Mouse (Mus musculus) spleen, adult 2 months (tissue): ENCODE data around the gene Snapc5. TPM values are rescaled to one million over a fixed set of nuclear protein-coding genes. Genes with fewer than 3 reads are reported as not detected.

Experiments
- DNase-seq, 2 experiments: peaks; one replicate each; pipeline versions ENCODE4 v3.0.0 to v3.0.0-alpha.2; 2012 to 2021; ENCODE audit warnings: low spot score in 2 of 2, low read depth in 1 of 2
- H3K27ac ChIP-seq: fragments of 200-500 bp; 2 replicates; pipeline ENCODE4 v1.5.1; 2012; ENCODE audit warnings: low read length, inconsistent platforms; ENCODE audit not compliant: insufficient read depth
- H3K27me3 ChIP-seq: fragments of 200-500 bp; 2 replicates; pipeline ENCODE4 v1.6.1; 2012; ENCODE audit warnings: mild to moderate bottlenecking, moderate library complexity, low read length, inconsistent platforms; ENCODE audit not compliant: control insufficient read depth, insufficient read depth
- H3K36me3 ChIP-seq: fragments of 200-500 bp; 2 replicates; pipeline ENCODE4 v1.6.1; 2012; ENCODE audit warnings: mild to moderate bottlenecking, low read length, inconsistent platforms; ENCODE audit not compliant: control insufficient read depth, insufficient read depth
- H3K4me1 ChIP-seq: fragments of 200-500 bp; 2 replicates; pipeline ENCODE4 v1.6.1; 2011; ENCODE audit warnings: inconsistent platforms; ENCODE audit not compliant: control insufficient read depth, insufficient read depth, insufficient read length
- H3K4me3 ChIP-seq: fragments of 200-500 bp; 2 replicates; pipeline ENCODE4 v1.5.1; 2011; ENCODE audit warnings: mild to moderate bottlenecking, inconsistent platforms; ENCODE audit not compliant: insufficient read depth, insufficient read length; ENCODE audit errors: extremely low read depth
- CTCF ChIP-seq: fragments of 200-500 bp; IDR thresholded peaks from 2 replicates; pipeline ENCODE4 v1.5.1; 2011; ENCODE audit warnings: mild to moderate bottlenecking, inconsistent platforms; ENCODE audit not compliant: insufficient read depth, insufficient read length, insufficient replicate concordance; ENCODE audit errors: extremely low read depth
- POLR2A ChIP-seq: fragments of 200-500 bp; IDR thresholded peaks from 2 replicates; pipeline ENCODE4 v1.6.1; 2011; ENCODE audit warnings: low read depth, low read length, inconsistent platforms
- WGBS: fragments of 180-500 bp; shearing (Covaris S2); methylation state at CpG from one replicate; pipeline ENCODE4 v1.1.7; 2018; 5-methylcytosine and 5-hydroxymethylcytosine counted together
- polyA plus RNA-seq: library from polyadenylated mRNA; depleted of rRNA; stranded (reverse); fragments of >200 nt; gene quantifications from 2 replicates; pipeline ENCODE4 v1.2.3, GENCODE M21; 2012

Snapc5 gene
- polyA plus RNA-seq, 1 experiment = 4.0 TPM

- H3K36me3 ChIP-seq = peaks cover under 1% of the 10 kb centered on the region; the same call in 1 of the 2 replicates
- 95% methylated on average over 1 of the region's 1 CpGs for WGBS
- no peak for TF ChIP-seq CTCF
- TF ChIP-seq POLR2A = no peak
- H3K27ac ChIP-seq = no peak overlapping the region
- H3K27me3 ChIP-seq = no peaks in the 10 kb centered on the region
- DNase-seq = no peak
- H3K4me3 ChIP-seq = no peak overlapping the region
- no peaks in the 10 kb centered on the region for H3K4me1 ChIP-seq
These were observed 40.2 kb downstream of the Snapc5 start for GRCm38 (mm10) chr9:64219305-64219704.

DNA sequence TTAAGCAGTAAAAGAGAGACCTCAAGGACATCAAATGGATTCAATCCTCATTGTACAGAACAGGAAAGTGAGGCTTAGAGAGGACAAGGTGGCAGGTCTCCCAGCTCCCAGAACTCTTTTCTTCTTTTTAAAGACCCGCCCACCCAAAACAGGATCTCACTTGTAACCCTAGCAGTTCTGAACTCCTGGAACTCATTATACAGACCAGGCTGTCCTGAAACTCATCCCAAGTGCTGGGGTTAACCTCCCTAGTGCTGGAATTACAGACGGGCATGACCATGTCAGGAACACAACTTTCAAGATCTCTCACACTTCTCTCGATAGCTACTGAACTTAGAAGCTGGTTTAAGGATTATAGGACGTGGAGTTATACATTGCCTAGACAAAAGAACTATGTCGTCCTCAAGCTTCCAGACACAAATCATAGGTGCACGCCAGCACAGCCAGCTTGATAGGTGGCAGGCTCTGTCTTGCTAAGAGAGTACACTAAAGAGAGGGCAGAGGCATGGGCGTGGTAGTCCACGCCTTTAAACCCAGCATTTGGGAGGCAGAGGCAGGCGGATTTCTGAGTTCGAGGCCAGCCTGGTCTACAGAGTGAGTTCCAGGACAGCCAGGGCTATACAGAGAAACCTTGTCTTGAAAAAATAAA is 40.8 kb downstream of the Snapc5 start:
- Histone ChIP-seq H3K27ac (no peak overlapping the region), H3K27me3 (no peaks in the 10 kb centered on the region), H3K4me1 (no peaks in the 10 kb centered on the region), H3K36me3 (no peaks in the 10 kb centered on the region), H3K4me3 (no peak overlapping the region)
- WGBS = 90% methylated on average over 10 of the region's 10 CpGs
- no peak for DNase-seq
- TF ChIP-seq POLR2A = no peak
- TF ChIP-seq CTCF = no peak

DNA sequence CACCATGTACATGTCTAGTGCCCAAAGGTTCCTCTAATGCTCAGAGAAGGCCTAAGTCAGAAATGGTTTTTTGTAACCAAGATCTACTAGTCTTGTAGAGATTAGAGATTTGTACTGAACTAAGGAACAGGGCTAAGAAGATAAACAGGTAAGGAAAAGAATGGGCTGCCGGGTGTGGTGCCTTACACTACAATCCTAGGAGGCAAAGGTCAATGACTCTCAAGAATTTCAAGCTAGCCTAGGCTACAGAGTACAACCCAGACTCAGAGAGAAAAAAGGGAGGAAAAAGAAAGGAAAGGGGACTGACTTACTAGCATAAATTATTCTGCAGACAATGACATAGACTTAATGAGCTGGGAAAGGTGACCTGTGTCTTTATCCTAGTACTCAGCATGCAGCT is 41.5 kb downstream of the Snapc5 start:
- no peak for TF ChIP-seq POLR2A
- TF ChIP-seq CTCF = no peak
- Histone ChIP-seq H3K4me3 (no peak overlapping the region), H3K36me3 (no peaks in the 10 kb centered on the region), H3K27me3 (no peaks in the 10 kb centered on the region), H3K27ac (no peak overlapping the region), H3K4me1 (no peaks in the 10 kb centered on the region)
- 95% methylated on average over 1 of the region's 1 CpGs for WGBS
- no peak for DNase-seq

DNA sequence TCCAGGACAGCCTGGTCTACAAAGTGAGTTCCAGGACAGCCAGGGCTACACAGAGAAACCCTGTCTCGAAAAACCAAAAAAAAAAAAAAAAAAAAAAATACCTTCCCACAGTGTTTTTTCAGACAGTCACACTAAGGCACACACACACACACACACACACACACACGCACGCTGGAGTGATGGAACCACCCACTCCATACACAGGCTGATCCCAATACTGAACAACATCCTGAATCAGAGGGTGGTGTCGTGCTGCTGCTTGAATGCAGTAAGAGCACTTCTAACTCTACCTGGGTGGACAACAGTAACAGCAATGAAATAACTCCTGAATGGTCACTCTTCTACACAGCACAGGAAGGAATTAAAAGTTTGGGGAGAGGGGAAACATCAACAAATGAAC is 42.4 kb downstream of the Snapc5 start:
- no peaks in the 10 kb centered on the region for H3K36me3 ChIP-seq
- H3K27me3 ChIP-seq = no peaks in the 10 kb centered on the region
- DNase-seq = no peak
- TF ChIP-seq CTCF = no peak
- TF ChIP-seq POLR2A = no peak
- H3K4me3 ChIP-seq = no peak overlapping the region
- no peaks in the 10 kb centered on the region for H3K4me1 ChIP-seq
- no peak overlapping the region for H3K27ac ChIP-seq
- WGBS = 80% methylated on average over 4 of the region's 4 CpGs

DNA sequence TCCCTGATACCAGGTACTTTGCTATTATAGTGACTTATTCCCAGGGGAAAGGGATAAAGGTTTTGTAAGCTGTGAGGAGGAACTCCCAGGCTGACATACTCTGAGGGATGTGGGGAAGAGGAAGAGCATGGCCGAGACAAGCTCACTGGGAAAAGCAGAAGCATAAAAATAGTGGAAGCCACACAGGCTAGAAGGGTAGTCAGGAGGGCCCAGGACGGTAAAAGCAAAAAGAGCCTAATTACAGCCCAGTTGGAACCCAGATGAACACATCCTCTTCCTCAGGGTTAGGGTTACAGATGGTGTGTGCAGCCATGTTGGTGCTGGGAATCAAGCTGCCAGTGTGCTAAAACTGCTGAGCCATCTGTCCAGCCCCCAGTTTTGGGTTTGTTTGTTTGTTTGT is 43.0 kb downstream of the Snapc5 start:
- no peak for TF ChIP-seq CTCF
- TF ChIP-seq POLR2A = no peak
- H3K4me1 ChIP-seq = no peaks in the 10 kb centered on the region
- DNase-seq = no peak
- no peaks in the 10 kb centered on the region for H3K27me3 ChIP-seq
- H3K36me3 ChIP-seq = no peaks in the 10 kb centered on the region
- H3K4me3 ChIP-seq = no peak overlapping the region
- WGBS = 43% methylated on average over 2 of the region's 2 CpGs
- H3K27ac ChIP-seq = no peak overlapping the region

DNA sequence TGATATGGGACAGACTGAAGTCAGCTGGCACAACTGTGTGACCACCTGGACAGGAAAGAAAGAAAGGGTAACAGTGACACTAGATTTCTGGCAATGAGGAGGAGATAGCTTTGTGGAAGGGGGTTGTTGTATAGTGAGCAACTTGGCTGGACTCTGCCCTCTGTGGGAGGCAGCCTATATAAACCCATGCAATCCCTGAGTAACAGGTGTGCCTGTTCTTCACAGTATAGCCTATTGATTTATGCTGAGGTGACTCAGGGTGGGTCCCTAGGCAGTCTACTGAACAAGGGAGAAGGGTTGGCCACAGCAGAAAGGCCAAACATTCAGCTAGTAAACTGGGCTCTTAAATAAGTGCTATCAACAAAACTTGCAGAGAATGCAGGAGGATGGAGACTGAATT is 46.7 kb downstream of the Snapc5 start:
- no peak overlapping the region for H3K4me3 ChIP-seq
- H3K4me1 ChIP-seq = peaks cover 7% of the 10 kb centered on the region; the same call in 1 of the 2 replicates
- no peak overlapping the region for H3K27ac ChIP-seq
- H3K36me3 ChIP-seq = no peaks in the 10 kb centered on the region
- no peaks in the 10 kb centered on the region for H3K27me3 ChIP-seq
- DNase-seq = no peak
- TF ChIP-seq POLR2A (no peak), CTCF (no peak)

DNA sequence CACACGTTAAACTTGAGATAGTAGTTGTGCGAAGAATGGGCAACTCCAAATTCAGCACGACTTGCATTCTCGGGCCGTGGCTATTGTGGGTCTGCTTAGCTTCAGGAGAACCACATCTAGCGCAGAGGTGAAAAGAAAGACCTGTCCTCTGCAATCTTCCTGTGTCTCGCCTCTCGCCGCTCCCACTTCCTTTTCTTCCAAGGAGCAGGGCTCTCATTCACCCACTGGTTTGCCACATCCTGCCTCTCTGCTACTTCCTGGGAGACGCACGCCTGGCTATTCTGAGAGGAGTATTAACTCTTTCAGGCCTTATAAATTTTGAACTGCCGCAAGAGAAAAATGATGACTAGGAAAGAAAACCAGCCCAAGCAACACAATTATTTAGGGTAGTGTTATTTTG is 48.7 kb downstream of the Snapc5 start:
- no peak overlapping the region; the same call in 1 of the 2 replicates for H3K4me3 ChIP-seq
- peaks cover 7% of the 10 kb centered on the region; the same call in 1 of the 2 replicates for H3K4me1 ChIP-seq
- H3K36me3 ChIP-seq = no peaks in the 10 kb centered on the region
- TF ChIP-seq CTCF = no peak
- no peak for TF ChIP-seq POLR2A
- no peaks in the 10 kb centered on the region for H3K27me3 ChIP-seq
- DNase-seq = no peak
- H3K27ac ChIP-seq = 0 out of 2 replicates have a peak overlapping the region, but pooled peaks have one; percentile 23
- 19% methylated on average over 12 of the region's 12 CpGs for WGBS
